Mouse (Mus musculus) neural tube, embryonic 14.5 days (tissue): ENCODE measurements at regions not wholly inside any gene's neighbourhood (a gene's known extent, or its start where the extent isn't known, plus 50 kb on each side); places are given as distances from the start of the nearest gene placed in this dataset.

Experiments
- ATAC-seq: fragments of 200-750 bp; cut with Nextera tagmentation; 2 replicates; pipeline ENCODE4 v1.8.0; 2017; ENCODE audit warnings: low read depth, mild to moderate bottlenecking, moderate TSS enrichment, moderate library complexity
- H3K27ac ChIP-seq: fragments of 300-500 bp; sonication (generic); 2 replicates; pipeline ENCODE4 v1.5.1; 2014; ENCODE audit warnings: low read depth, mild to moderate bottlenecking, control low read depth, low read length, moderate library complexity, mixed read lengths
- H3K27me3 ChIP-seq: fragments of 300-500 bp; sonication (generic); 2 replicates; pipeline ENCODE4 v1.6.1; 2014; ENCODE audit warnings: low read length; ENCODE audit not compliant: control insufficient read depth, insufficient read depth
- H3K36me3 ChIP-seq: fragments of 300-500 bp; sonication (generic); 2 replicates; pipeline ENCODE4 v1.6.1; 2014; ENCODE audit warnings: low read length, mixed read lengths; ENCODE audit not compliant: control insufficient read depth, insufficient read depth
- H3K4me1 ChIP-seq: fragments of 300-500 bp; sonication (generic); 2 replicates; pipeline ENCODE4 v1.6.1; 2014; ENCODE audit warnings: low read length; ENCODE audit not compliant: control insufficient read depth, insufficient read depth
- H3K4me2 ChIP-seq: fragments of 300-500 bp; sonication (generic); 2 replicates; pipeline ENCODE4 v1.6.1; 2014; ENCODE audit warnings: mild to moderate bottlenecking, low read depth, low read length, control low read depth
- H3K4me3 ChIP-seq: fragments of 300-500 bp; sonication (generic); 2 replicates; pipeline ENCODE4 v1.5.1; 2014; ENCODE audit warnings: low read depth, low read length, control low read depth, mixed read lengths
- H3K9ac ChIP-seq: fragments of 300-500 bp; sonication (generic); replicated peaks from 2 replicates; pipeline ENCODE4 v1.6.1; 2014; ENCODE audit warnings: low read depth, mild to moderate bottlenecking, control low read depth, low read length, mixed read lengths
- H3K9me3 ChIP-seq: fragments of 300-500 bp; sonication (generic); 2 replicates; pipeline ENCODE4 v1.6.1; 2016; ENCODE audit warnings: low read length; ENCODE audit not compliant: control insufficient read depth
- WGBS: fragments of 180-500 bp; shearing (Covaris S2); extraction: QIAGEN DNeasy Blood & Tissue Kit; methylation state at CpG from one replicate; pipeline ENCODE4 v1.1.7; 2014; 5-methylcytosine and 5-hydroxymethylcytosine counted together

DNA sequence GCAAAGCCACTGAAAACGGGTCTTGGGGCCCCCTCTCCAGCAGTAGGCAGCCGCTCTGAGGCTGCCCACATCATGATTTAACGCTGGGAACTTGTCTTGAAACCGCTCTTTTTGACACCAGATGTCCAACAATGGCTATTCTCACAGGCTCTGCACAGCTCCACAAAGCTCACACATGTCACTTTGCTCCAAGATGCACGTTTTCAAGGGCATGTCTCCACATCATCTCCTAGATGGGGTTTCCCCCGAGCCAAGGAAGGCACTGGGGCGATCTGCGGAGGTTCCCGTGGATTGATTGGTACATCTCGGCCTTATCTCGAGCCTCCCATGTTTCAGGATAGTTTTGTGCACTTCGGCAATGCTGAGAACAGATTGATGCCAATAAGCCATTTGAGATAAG is 526.8 kb upstream of the Cited2 start:
- ATAC-seq, result no peak
- no peak overlapping the region for H3K4me3 ChIP-seq
- H3K27me3 ChIP-seq, result no peaks in the 10 kb centered on the region
- WGBS, result 40% methylated on average over 12 of the region's 12 CpGs
- H3K27ac ChIP-seq, result no peak overlapping the region
- 0 out of 2 replicates have a peak, but pooled peaks cover 2% of the 10 kb centered on the region for H3K4me1 ChIP-seq
- no peaks in the 10 kb centered on the region for H3K9me3 ChIP-seq
- H3K36me3 ChIP-seq, result no peaks in the 10 kb centered on the region
- no peak overlapping the region for H3K4me2 ChIP-seq
- H3K9ac ChIP-seq, result no peak overlapping the region

DNA sequence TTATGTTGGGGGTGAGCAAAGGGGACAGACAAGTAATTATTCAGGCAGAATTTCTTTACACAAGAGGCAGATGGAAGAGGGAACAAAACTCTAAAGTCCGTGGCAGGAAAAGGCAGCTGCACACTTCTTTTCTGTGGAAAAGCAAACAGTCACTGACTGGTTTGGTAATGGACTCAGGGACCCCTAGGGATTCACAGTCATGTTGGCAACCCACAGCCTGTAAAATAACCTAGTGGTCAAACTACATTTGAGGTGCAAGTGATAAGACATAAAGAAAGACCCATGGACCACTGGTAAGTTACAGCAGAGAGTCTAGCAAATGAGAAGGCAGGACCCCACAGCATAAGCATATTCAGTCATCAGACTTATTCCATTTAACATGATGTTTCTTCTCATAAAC is 526.4 kb upstream of the Cited2 start:
- Histone ChIP-seq H3K9ac (no peak overlapping the region), H3K4me1 (0 out of 2 replicates have a peak, but pooled peaks cover 2% of the 10 kb centered on the region), H3K4me3 (no peak overlapping the region), H3K27me3 (no peaks in the 10 kb centered on the region), H3K36me3 (no peaks in the 10 kb centered on the region), H3K4me2 (no peak overlapping the region), H3K9me3 (no peaks in the 10 kb centered on the region), H3K27ac (no peak overlapping the region)
- 15% methylated on average over 1 of the region's 1 CpGs for WGBS
- ATAC-seq, result no peak

DNA sequence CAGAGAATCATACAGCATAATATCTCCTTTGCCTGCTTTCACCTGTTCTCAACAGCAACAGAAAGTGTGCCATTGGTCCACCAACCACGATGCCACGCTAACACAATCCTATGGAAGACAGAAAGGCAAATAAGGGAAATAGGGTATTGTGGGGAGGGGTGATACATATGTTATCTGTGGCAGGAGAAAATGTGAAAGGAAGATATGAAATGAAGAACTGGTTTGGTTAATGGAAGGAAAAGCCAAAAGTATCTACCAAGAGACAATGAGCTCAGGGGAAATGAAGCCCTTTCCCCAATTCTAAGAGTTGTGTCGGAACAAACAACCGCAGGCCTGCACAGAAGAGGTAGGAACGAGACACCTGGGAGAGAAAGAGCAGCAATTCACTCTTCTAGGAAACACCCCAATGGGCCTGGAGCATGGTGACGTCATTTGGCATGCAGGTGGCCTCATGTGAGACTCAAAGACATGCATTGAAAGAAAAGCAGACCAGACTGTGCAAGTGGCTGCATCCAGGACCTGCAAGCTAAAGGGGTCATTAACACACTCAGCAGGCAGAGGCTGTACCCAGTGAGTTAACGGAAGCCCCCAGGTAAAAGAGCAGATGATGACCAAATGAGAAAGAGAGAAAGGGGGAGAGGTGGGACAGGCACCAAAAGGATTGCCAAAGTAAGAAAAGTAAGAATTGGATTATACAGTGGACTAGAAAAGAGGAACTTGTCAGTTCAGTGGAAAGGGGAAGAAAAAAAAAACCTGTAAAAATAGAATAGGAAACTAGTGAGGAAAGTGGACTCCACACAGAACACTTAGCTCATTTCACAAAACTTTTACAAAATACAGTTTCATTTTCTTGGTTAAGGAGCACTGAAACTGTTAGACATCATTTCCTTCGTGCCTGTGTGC is 522.2 kb upstream of the Cited2 start:
- 0 out of 2 replicates have a peak, but pooled peaks cover 2% of the 10 kb centered on the region for H3K4me1 ChIP-seq
- no peak overlapping the region for H3K4me2 ChIP-seq
- H3K27me3 ChIP-seq, result no peaks in the 10 kb centered on the region
- H3K9ac ChIP-seq, result no peak overlapping the region
- no peaks in the 10 kb centered on the region for H3K9me3 ChIP-seq
- no peaks in the 10 kb centered on the region for H3K36me3 ChIP-seq
- H3K27ac ChIP-seq, result no peak overlapping the region
- H3K4me3 ChIP-seq, result no peak overlapping the region
- 79% methylated on average over 8 of the region's 8 CpGs for WGBS
- no peak for ATAC-seq

DNA sequence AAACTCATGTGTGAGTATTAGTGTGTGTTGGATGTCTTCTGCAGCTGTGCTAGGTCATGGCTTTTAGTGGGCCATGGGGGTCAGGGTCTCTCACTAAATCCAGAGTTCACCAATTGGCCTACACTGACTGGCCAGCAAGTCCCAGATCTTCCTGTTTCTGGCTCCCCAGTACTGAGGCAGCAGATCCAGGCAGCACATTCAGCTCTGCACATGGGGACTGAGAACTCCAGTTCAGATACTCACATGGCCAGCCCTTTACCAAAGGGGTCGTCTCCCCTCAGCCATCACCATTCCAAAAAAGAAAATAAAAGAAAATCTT is 521.6 kb upstream of the Cited2 start:
- Histone ChIP-seq H3K27me3 (no peaks in the 10 kb centered on the region), H3K36me3 (no peaks in the 10 kb centered on the region), H3K4me3 (no peak overlapping the region), H3K9me3 (no peaks in the 10 kb centered on the region), H3K27ac (no peak overlapping the region), H3K9ac (no peak overlapping the region), H3K4me2 (no peak overlapping the region), H3K4me1 (no peaks in the 10 kb centered on the region)
- no peak for ATAC-seq
- 84% methylated on average over 1 of the region's 1 CpGs for WGBS

DNA sequence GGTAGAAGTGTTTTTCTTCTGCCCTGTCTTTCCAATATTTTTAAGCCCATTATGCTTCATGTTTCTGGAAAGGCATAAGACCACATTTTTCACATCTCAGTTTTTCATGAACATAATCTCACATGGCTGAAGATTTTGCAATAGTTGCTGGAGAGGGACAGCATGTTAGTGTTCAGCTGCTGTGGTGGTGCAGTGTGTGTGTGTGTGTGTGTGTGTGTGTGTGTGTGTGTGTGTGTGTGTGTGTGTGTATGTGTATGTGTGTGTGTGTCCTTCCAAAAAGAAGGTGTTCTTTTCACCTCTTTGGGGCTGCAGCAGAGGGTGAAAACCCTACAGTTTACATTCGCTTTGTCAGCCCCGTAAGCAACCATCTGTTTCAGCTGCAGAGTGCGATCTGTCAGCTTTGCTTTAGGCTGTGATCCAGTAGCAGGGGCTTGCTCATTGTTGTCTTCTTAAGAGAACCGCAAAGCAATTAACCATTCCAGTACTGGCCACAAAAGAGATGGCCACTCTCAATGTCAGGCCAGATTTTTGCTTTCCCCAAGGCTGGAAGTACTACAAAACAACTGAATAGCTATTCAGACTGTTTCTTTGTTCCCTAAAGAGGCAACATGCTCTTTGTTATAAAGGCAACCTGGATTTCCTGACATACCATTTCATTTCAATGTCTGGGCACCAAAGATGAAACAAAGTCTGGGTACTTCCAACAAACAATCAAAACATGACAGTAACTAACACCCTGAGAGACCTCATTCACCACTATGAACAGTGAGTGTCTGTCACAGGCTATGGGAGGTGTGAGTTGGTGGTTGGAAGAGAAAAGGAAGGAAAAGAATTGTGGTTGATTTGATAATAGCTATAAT is 520.2 kb upstream of the Cited2 start:
- 10% methylated on average over 4 of the region's 4 CpGs for WGBS
- H3K9me3 ChIP-seq, result no peaks in the 10 kb centered on the region
- peak overlapping the region; percentile 49 for H3K27ac ChIP-seq
- H3K4me1 ChIP-seq, result no peaks in the 10 kb centered on the region
- H3K9ac ChIP-seq, result no peak overlapping the region
- H3K4me2 ChIP-seq, result no peak overlapping the region
- H3K4me3 ChIP-seq, result no peak overlapping the region
- H3K27me3 ChIP-seq, result no peaks in the 10 kb centered on the region
- peak; percentile 84 for ATAC-seq
- no peaks in the 10 kb centered on the region for H3K36me3 ChIP-seq

DNA sequence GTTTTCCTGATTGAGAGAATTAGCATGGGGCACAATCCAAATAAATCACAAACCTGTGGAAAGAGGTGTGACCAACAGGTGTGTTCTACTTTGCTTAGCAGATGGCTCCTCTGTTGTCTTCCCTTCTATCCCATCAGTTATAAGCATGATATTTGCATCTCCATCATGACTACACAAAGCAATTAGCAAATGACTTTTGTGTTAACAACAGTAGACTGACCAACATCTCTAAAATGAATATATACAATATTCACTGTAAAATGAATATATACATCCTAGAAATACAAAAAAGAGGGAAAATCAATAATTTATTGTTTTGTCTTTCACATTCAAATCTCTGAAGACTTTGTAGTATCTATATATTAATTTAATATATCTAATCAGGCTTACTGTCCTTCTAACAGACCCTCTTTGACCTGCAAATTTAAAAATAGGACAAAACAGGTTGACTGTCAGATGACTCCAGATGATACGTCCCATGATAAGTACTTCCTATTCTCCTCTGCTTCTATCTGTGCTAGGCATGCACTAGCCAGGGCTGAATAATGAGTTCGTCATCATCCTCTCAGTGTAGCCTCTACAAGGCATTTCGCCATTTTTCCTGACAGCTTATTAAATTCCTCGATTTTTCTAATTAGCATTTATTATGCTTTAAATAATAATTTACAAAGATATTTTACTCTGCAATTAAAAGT is 519.5 kb upstream of the Cited2 start:
- no peak overlapping the region; the same call in 1 of the 2 replicates for H3K27ac ChIP-seq
- no peaks in the 10 kb centered on the region for H3K36me3 ChIP-seq
- no peak overlapping the region for H3K4me3 ChIP-seq
- no peak overlapping the region for H3K4me2 ChIP-seq
- no peaks in the 10 kb centered on the region for H3K27me3 ChIP-seq
- no peak for ATAC-seq
- no peaks in the 10 kb centered on the region for H3K9me3 ChIP-seq
- H3K4me1 ChIP-seq, result no peaks in the 10 kb centered on the region
- 80% methylated on average over 4 of the region's 4 CpGs for WGBS
- H3K9ac ChIP-seq, result no peak overlapping the region

DNA sequence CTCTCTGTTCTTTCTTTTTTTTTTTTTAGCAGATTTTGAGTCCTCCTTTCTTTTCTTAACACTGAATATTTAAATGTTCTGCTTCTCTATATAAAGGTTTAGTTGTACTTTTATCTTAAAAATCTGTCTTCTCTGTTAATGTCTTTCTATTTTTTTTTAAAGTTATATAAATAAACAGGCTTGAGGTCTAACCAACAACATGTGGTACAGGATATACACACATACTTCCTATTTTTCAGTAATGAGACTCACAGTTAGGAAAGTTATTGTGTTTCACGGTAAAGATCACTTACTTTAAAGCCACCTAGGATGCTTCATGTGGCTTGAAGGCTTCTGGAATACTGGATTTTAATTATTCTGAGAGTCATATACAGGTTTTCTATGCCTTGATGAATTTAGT is 518.9 kb upstream of the Cited2 start:
- no peak for ATAC-seq
- 75% methylated on average over 1 of the region's 1 CpGs for WGBS
- Histone ChIP-seq H3K9ac (no peak overlapping the region), H3K9me3 (no peaks in the 10 kb centered on the region), H3K27ac (no peak overlapping the region), H3K27me3 (no peaks in the 10 kb centered on the region), H3K4me3 (no peak overlapping the region), H3K4me1 (no peaks in the 10 kb centered on the region), H3K4me2 (no peak overlapping the region), H3K36me3 (no peaks in the 10 kb centered on the region)

DNA sequence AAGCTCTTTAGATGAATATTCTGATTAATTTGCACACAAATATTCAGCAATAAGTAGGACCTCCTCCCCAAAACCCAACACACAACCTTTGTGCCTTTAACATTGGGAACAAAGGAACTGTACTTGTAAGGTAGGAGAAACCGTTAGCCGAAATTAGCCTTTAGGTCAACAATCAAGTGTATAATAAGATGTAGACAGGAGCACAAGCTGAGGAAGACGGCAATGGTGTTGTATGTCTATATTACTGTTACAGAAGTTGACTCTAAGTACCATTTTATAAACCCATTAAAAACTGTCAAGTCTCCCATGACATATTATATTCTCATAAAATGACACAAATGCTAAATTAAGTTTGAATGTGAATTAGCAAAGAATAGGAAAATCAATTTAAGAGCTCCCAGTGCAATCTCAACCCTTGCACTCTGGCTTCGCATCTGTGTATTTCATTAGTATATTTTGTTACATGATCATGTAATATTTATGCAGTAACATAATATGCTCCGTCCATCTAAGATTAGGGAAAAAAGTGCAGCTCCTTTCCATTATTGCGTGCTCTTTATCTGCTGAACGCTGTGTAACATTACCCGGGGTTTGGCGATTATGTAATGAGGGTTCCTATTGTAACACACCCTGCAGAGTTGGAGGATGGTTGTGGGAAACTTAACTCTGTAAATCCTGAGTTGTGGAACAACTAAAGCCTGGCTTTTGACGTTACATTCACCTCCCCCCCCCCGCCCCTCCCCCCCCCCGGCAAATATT is 510.3 kb upstream of the Cited2 start:
- ATAC-seq, result peak; percentile 68; the same call in 1 of the 2 replicates
- WGBS, result 23% methylated on average over 12 of the region's 12 CpGs
- Histone ChIP-seq H3K27ac (no peak overlapping the region), H3K27me3 (no peaks in the 10 kb centered on the region), H3K9me3 (no peaks in the 10 kb centered on the region), H3K4me1 (no peaks in the 10 kb centered on the region), H3K4me2 (no peak overlapping the region), H3K4me3 (no peak overlapping the region), H3K9ac (no peak overlapping the region), H3K36me3 (no peaks in the 10 kb centered on the region)
